Mouse (Mus musculus): ENCODE results near the gene Irf2bpl. TPM values are rescaled to one million over a fixed set of nuclear protein-coding genes. Genes with fewer than 3 reads are reported as not detected.

The Irf2bpl gene
- polyA plus RNA-seq, 1 experiment from 2014 or later = 25.4 TPM

DNA sequence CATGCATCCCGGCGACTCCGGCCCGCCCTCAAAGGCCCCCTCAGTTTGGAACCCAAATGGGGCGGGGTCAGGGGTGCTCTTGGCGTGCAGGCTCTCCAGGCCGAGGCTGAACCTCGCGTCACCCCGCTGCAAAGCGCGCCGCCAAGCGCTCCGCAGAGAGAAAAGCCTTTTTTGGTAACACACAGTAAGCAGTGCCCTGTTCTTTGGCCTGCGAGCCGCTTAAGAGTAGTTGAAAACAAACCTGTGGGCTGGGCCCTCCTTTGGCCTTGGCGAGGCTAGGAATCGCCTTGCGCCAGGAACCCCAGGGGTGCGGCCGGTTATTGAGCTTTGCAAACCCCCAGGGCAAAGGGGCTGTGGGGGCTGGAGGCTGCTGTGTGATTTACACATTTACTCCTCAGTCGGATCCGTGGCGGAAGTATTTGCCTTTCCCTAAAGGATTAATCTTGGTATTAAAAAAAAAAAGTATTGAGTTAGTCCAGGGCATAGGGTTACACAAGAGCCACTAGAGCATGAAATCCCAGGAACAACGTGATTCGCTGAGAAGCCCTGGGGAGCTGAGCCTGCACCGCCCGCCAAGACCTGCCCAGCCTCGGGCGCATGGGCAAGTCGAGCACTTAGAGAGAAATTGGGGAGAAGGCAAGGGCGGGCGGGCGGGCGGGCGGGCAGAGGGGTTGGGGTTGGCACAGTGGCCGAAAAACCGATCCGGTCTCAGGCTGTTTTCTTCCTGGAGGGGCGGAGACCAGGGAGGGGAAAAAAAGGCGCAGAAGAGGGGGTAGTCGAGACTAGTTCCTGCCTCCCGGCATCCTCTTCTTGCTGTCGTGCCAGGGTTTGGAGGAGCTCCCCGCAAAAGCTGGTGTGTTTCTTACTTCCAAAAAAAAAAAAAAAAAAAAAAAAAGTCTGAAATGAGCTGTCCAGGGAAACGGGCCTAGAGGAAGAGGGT lies 3.8 kb upstream of the Irf2bpl start:
- ATAC-seq (replicated peaks; ENCODE audit: extremely low read depth, insufficient read depth, low FRiP score) = peak; percentile 42
- H3K4me3 ChIP-seq (ENCODE audit: low read length) = peak overlapping the region; percentile 44
- H3K9me3 ChIP-seq (replicated peaks; ENCODE audit: control insufficient read depth, low read length) = no peaks in the 10 kb centered on the region
- no peaks in the 10 kb centered on the region for H3K36me3 ChIP-seq (ENCODE audit: control insufficient read depth, insufficient read depth)
- peak overlapping the region; percentile 99 for H3K27ac ChIP-seq (ENCODE audit: low read length)
- WGBS = under 1% methylated on average over 46 of the region's 47 CpGs
- no peaks in the 10 kb centered on the region for H3K27me3 ChIP-seq (ENCODE audit: control insufficient read depth, insufficient read depth, low read length)
- H3K9ac ChIP-seq (ENCODE audit: low read length) = peak overlapping the region; percentile 73
- H3K4me2 ChIP-seq (ENCODE audit: low read depth, low read length) = peak overlapping the region; percentile 66
- H3K4me1 ChIP-seq (ENCODE audit: control insufficient read depth, insufficient read depth, low read length) = peaks cover 63% of the 10 kb centered on the region

DNA sequence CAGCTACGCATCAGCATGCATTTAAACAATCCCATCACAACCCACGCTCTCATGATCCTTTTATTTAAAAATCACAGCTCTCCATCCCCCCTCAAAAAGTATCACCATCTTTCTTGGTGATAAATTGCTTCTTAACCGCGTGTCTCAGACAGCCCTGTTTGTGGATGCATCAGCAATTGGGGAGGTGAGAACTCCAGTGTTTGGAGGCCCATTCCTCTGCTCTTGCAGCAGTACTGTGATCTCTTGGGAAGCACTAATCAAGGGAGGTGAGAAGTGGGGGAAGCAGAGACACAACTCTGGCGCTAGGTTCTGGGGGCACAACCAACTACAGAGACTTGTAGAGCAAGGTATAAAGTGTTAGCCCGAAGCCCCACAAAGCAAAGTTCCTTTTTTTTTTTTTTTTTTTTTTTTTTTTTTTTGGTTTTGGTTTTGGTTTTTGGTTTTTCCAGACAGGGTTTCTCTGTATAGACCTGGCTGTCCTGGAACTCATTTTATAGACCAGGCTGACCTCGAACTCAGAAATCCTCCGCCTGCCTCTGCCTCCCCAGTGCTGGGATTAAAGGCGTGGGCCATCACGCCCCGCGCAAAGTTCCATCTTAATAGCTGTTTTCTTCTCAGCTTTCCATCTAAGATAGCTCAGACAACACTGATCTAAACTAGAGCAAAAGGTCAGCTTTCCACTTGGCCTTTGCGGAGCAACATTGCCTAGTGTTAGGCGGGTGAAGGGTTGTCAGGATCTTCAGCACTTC lies 3.0 kb upstream of the Irf2bpl start:
- H3K4me3 ChIP-seq (ENCODE audit: low read length) = peak overlapping the region; percentile 44
- H3K27ac ChIP-seq (ENCODE audit: low read length) = peak overlapping the region; percentile 99
- H3K9me3 ChIP-seq (replicated peaks; ENCODE audit: control insufficient read depth, low read length) = no peaks in the 10 kb centered on the region
- WGBS = 44% methylated on average over 14 of the region's 14 CpGs
- H3K9ac ChIP-seq (ENCODE audit: low read length) = peak overlapping the region; percentile 73
- no peaks in the 10 kb centered on the region for H3K36me3 ChIP-seq (ENCODE audit: control insufficient read depth, insufficient read depth)
- ATAC-seq (replicated peaks; ENCODE audit: extremely low read depth, insufficient read depth, low FRiP score) = no peak
- no peaks in the 10 kb centered on the region for H3K27me3 ChIP-seq (ENCODE audit: control insufficient read depth, insufficient read depth, low read length)
- H3K4me1 ChIP-seq (ENCODE audit: control insufficient read depth, insufficient read depth, low read length) = peaks cover 54% of the 10 kb centered on the region
- H3K4me2 ChIP-seq (ENCODE audit: low read depth, low read length) = peak overlapping the region; percentile 66

DNA sequence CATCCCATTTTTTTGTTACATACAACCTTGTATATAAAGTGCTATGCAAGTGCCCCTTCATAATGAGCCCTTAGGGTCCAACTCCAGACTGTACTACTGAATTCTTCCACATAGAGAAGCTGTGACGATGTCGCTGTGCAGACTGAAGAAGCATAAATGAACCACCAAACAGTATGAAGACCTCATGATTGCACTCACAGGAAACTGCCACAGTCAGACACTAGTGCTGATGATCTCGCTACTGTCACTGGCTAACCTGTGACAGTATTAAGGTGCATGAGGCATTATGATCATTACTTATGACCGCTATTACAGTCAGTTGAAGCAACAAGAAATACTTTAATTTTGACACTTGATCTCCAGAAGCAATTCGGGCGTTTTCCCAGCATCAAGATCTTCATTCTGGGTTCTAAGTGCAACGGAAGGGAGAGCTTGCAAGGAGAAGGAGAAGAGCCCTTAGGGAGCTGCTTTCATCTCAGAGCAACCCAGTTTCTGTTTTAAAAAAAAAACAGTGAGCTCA lies 1.9 kb upstream of the Irf2bpl start:
- Histone ChIP-seq H3K9me3 (replicated peaks; ENCODE audit: control insufficient read depth, low read length) (no peaks in the 10 kb centered on the region), H3K4me3 (ENCODE audit: low read length) (no peak overlapping the region), H3K4me2 (ENCODE audit: low read depth, low read length) (no peak overlapping the region), H3K4me1 (ENCODE audit: control insufficient read depth, insufficient read depth, low read length) (peaks cover 50% of the 10 kb centered on the region), H3K27ac (ENCODE audit: low read length) (peak overlapping the region; percentile 52; the same call in 1 of the 2 replicates), H3K36me3 (ENCODE audit: control insufficient read depth, insufficient read depth) (no peaks in the 10 kb centered on the region), H3K27me3 (ENCODE audit: control insufficient read depth, insufficient read depth, low read length) (no peaks in the 10 kb centered on the region), H3K9ac (ENCODE audit: low read length) (no peak overlapping the region)
- ATAC-seq (replicated peaks; ENCODE audit: extremely low read depth, insufficient read depth, low FRiP score) = no peak
- 74% methylated on average over 7 of the region's 7 CpGs for WGBS

DNA sequence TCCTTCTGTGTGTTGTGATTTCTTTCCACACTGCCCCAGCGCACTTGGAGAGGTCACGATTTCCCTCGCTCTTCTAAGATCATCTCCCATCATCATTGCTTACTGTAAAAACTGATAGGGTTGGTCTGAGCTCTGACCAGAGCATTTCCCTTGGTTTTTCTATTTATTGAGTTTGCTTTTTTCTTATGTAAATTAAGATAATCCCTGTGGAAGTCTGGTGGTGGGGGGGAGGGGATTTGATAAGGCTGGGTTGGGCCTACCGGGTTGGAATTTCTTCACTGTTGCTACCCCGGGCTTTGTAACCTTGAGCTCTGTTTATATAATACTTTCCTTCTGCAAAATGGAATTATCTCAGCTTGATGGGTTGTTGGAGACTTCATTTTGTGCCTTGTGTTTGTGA lies 1.1 kb upstream of the Irf2bpl start:
- peaks cover 44% of the 10 kb centered on the region for H3K4me1 ChIP-seq (ENCODE audit: control insufficient read depth, insufficient read depth, low read length)

DNA sequence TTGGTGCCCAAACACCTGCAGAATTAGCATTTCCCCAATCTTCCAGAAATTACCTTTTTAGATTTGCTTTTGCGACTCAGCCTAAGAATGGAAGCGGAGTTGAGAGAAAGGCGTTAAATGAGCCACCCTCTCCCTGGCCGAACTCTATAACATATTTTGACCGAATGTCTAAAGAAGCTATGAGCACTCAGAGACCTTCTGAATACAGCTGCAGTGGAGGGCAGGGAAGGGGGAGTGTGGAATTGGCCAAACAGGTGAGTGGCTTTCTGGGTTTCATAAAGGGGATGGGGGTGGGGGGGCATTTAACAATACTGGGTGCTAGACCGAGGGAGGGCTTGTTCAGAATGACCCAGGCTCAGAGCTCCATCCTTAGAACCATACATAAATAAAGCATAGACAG lies 738 bp upstream of the Irf2bpl start:
- no peaks in the 10 kb centered on the region for H3K27me3 ChIP-seq (ENCODE audit: control insufficient read depth, insufficient read depth, low read length)
- peak overlapping the region; percentile 81 for H3K4me3 ChIP-seq (ENCODE audit: low read length)
- peaks cover 44% of the 10 kb centered on the region for H3K4me1 ChIP-seq (ENCODE audit: control insufficient read depth, insufficient read depth, low read length)
- WGBS = 10% methylated on average over 6 of the region's 6 CpGs
- peak overlapping the region; percentile 89 for H3K27ac ChIP-seq (ENCODE audit: low read length)
- no peak for ATAC-seq (replicated peaks; ENCODE audit: extremely low read depth, insufficient read depth, low FRiP score)
- no peaks in the 10 kb centered on the region for H3K36me3 ChIP-seq (ENCODE audit: control insufficient read depth, insufficient read depth)
- H3K9me3 ChIP-seq (replicated peaks; ENCODE audit: control insufficient read depth, low read length) = no peaks in the 10 kb centered on the region
- peak overlapping the region; percentile 69 for H3K4me2 ChIP-seq (ENCODE audit: low read depth, low read length)
- peak overlapping the region; percentile 72 for H3K9ac ChIP-seq (ENCODE audit: low read length)

More for the DNA sequence above, 1.1 kb upstream of the Irf2bpl start:
- H3K27me3 ChIP-seq (ENCODE audit: control insufficient read depth, insufficient read depth, low read length) = no peaks in the 10 kb centered on the region
- ATAC-seq (replicated peaks; ENCODE audit: extremely low read depth, insufficient read depth, low FRiP score) = no peak
- no peaks in the 10 kb centered on the region for H3K9me3 ChIP-seq (replicated peaks; ENCODE audit: control insufficient read depth, low read length)
- no peak overlapping the region for H3K4me3 ChIP-seq (ENCODE audit: low read length)
- H3K9ac ChIP-seq (ENCODE audit: low read length) = peak overlapping the region; percentile 72; the same call in 1 of the 2 replicates
- H3K36me3 ChIP-seq (ENCODE audit: control insufficient read depth, insufficient read depth) = no peaks in the 10 kb centered on the region
- H3K27ac ChIP-seq (ENCODE audit: low read length) = peak overlapping the region; percentile 89
- peak overlapping the region; percentile 69 for H3K4me2 ChIP-seq (ENCODE audit: low read depth, low read length)
- 39% methylated on average over 5 of the region's 5 CpGs for WGBS

DNA sequence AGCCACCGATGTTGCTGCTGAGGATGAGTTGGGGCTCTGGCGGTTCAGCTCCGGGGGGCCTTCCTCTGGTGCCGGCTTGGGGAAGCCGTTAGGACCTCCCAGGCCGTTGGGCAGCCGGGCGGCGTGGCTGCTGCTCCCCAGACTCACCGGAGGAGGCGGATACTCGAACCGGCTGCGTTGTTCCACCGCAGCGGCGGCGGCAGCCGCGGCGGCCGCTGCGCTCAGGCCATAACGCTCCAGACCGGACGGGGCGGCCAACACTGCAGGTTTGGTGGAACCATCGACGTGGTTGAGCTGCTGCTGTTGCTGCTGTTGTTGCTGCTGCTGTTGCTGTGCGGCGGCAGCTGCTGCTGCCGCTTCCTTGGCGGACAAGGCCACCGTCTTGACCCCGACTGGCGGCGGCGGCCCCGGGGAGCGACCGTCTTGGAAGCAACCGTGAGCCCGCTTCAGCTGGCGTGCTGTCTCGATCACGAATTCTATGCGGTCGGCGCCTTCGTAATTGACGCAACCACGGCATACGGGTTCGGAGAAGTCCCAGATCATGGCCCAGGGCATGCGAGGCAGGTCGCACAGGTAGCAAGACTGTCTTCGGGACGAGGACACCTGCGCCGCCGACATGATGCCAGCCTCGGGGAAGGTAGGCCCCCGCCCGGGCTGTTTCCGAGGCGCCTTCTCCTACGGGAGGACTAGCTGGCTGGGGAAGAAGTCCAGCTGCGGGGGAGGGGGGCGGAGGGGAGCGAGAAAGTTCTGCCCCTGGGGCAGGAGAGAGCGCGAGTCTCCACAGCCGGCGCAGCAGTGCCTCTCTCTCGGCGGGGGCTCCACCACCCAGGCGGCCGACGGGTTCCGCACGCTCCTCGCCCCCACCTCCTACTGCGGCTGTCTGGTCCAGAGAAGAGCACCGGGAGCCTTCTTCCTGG lies 1.1 kb downstream of the Irf2bpl start:
- Histone ChIP-seq H3K4me2 (ENCODE audit: low read depth, low read length) (peak overlapping the region; percentile 83), H3K9ac (ENCODE audit: low read length) (peak overlapping the region; percentile 100), H3K36me3 (ENCODE audit: control insufficient read depth, insufficient read depth) (no peaks in the 10 kb centered on the region), H3K27ac (ENCODE audit: low read length) (peak overlapping the region; percentile 100), H3K9me3 (replicated peaks; ENCODE audit: control insufficient read depth, low read length) (no peaks in the 10 kb centered on the region), H3K4me1 (ENCODE audit: control insufficient read depth, insufficient read depth, low read length) (peaks cover 48% of the 10 kb centered on the region), H3K27me3 (ENCODE audit: control insufficient read depth, insufficient read depth, low read length) (no peaks in the 10 kb centered on the region), H3K4me3 (ENCODE audit: low read length) (peak overlapping the region; percentile 81)
- under 1% methylated on average over 82 of the region's 84 CpGs for WGBS
- no peak for ATAC-seq (replicated peaks; ENCODE audit: extremely low read depth, insufficient read depth, low FRiP score)

DNA sequence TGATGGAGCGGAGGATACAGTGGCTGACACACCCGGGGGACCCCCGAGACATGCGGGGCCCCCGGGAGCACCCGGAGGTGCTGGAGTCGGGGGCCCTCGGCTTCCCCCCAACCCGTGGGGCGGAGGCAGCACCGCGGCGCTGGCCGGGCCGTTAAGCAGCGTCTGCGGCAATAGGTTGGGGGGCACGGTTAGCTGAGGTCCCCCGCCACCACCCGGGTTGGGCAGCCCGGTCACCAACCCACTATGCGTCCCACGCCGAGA lies 1.6 kb downstream of the Irf2bpl start:
- 1% methylated on average over 24 of the region's 24 CpGs for WGBS
- Histone ChIP-seq H3K27ac (ENCODE audit: low read length) (peak overlapping the region; percentile 100), H3K9me3 (replicated peaks; ENCODE audit: control insufficient read depth, low read length) (no peaks in the 10 kb centered on the region), H3K4me3 (ENCODE audit: low read length) (peak overlapping the region; percentile 81), H3K4me2 (ENCODE audit: low read depth, low read length) (peak overlapping the region; percentile 83), H3K9ac (ENCODE audit: low read length) (peak overlapping the region; percentile 100), H3K27me3 (ENCODE audit: control insufficient read depth, insufficient read depth, low read length) (no peaks in the 10 kb centered on the region), H3K36me3 (ENCODE audit: control insufficient read depth, insufficient read depth) (no peaks in the 10 kb centered on the region), H3K4me1 (ENCODE audit: control insufficient read depth, insufficient read depth, low read length) (peaks cover 51% of the 10 kb centered on the region)
- no peak for ATAC-seq (replicated peaks; ENCODE audit: extremely low read depth, insufficient read depth, low FRiP score)

DNA sequence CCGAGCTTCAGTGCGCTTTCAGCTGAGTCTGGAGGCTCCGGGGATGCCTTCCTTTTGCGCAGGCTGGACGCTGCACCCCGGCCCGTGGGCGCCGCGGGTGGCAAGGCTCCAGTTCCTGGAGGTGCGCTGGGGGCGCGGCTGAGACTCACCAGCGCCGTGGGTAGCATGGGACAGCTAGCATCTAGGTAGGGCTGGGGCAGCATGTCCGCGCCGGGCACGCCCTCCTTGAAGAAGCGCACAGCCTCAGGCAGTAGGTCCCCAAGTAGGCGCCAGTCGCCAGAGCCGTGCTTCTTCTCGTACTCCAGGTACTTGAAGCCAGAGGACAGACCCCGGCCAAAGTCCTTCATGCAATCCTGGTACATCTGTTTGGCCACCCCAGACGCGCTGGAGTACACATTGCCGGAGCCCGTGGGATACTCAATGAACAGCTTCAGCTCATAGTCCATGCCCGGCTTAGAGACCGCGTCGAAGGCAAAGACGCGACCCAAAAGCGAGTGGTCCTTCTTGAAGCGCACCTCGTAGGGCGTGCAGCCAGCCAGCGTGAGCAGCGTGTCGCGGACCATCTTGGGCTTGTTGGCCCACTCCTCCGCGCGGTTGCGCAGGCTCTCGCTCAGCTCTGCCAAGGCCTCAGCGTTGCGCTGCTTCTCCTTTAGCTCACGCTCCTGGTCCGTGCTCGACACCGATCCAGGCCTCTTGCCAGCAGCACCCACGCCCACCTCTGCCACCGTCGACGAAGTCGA lies 2.1 kb downstream of the Irf2bpl start:
- H3K36me3 ChIP-seq (ENCODE audit: control insufficient read depth, insufficient read depth) = no peaks in the 10 kb centered on the region
- no peak for ATAC-seq (replicated peaks; ENCODE audit: extremely low read depth, insufficient read depth, low FRiP score)
- H3K4me1 ChIP-seq (ENCODE audit: control insufficient read depth, insufficient read depth, low read length) = peaks cover 49% of the 10 kb centered on the region
- peak overlapping the region; percentile 100 for H3K9ac ChIP-seq (ENCODE audit: low read length)
- H3K4me3 ChIP-seq (ENCODE audit: low read length) = peak overlapping the region; percentile 81
- H3K27ac ChIP-seq (ENCODE audit: low read length) = peak overlapping the region; percentile 100
- peak overlapping the region; percentile 83 for H3K4me2 ChIP-seq (ENCODE audit: low read depth, low read length)
- no peaks in the 10 kb centered on the region for H3K27me3 ChIP-seq (ENCODE audit: control insufficient read depth, insufficient read depth, low read length)
- H3K9me3 ChIP-seq (replicated peaks; ENCODE audit: control insufficient read depth, low read length) = no peaks in the 10 kb centered on the region
- WGBS = under 1% methylated on average over 58 of the region's 59 CpGs

Measured in heart, embryonic 16.5 days (tissue).